Mouse (Mus musculus): Measurements from ENCODE around the gene Clec12b.

The Clec12b gene

GRCm38 (mm10) chr6:129393732-129394131 lies 8.1 kb upstream of the Clec12b start:
- DNase-seq (ENCODE audit: low read depth, low spot score), result no peak

GRCm38 (mm10) chr6:129393087-129393720 lies 7.5 kb upstream of the Clec12b start:
- Histone ChIP-seq H3K27me3 (ENCODE audit: control insufficient read depth, insufficient read depth, low read length, poor library complexity, severe bottlenecking) (no peaks in the 10 kb centered on the region; the same call in 1 of the 2 replicates), H3K36me3 (ENCODE audit: control insufficient read depth, insufficient read depth, low read length, poor library complexity, severe bottlenecking) (no peaks in the 10 kb centered on the region)
- peak; percentile 59 for DNase-seq (ENCODE audit: low read depth, low spot score)

More at GRCm38 (mm10) chr6:129393732-129394131, 8.1 kb upstream of the Clec12b start:
- Histone ChIP-seq H3K36me3 (ENCODE audit: control insufficient read depth, insufficient read depth, low read length, poor library complexity, severe bottlenecking) (no peaks in the 10 kb centered on the region), H3K27me3 (ENCODE audit: control insufficient read depth, insufficient read depth, low read length, poor library complexity, severe bottlenecking) (no peaks in the 10 kb centered on the region; the same call in 1 of the 2 replicates)

GRCm38 (mm10) chr6:129385000-129385399 lies 674 bp downstream of the Clec12b start:
- H3K36me3 ChIP-seq (ENCODE audit: control insufficient read depth, insufficient read depth, low read length, poor library complexity, severe bottlenecking), result no peaks in the 10 kb centered on the region
- no peak for DNase-seq (ENCODE audit: low read depth, low spot score)
- no peaks in the 10 kb centered on the region; the same call in 1 of the 2 replicates for H3K27me3 ChIP-seq (ENCODE audit: control insufficient read depth, insufficient read depth, low read length, poor library complexity, severe bottlenecking)

GRCm38 (mm10) chr6:129383466-129383865 lies 2.2 kb downstream of the Clec12b start:
- no peaks in the 10 kb centered on the region for H3K27me3 ChIP-seq (ENCODE audit: control insufficient read depth, insufficient read depth, low read length, poor library complexity, severe bottlenecking)
- DNase-seq (ENCODE audit: low read depth, low spot score), result no peak
- H3K36me3 ChIP-seq (ENCODE audit: control insufficient read depth, insufficient read depth, low read length, poor library complexity, severe bottlenecking), result no peaks in the 10 kb centered on the region

GRCm38 (mm10) chr6:129381736-129382135 lies 3.9 kb downstream of the Clec12b start:
- Histone ChIP-seq H3K36me3 (ENCODE audit: control insufficient read depth, insufficient read depth, low read length, poor library complexity, severe bottlenecking) (no peaks in the 10 kb centered on the region), H3K27me3 (ENCODE audit: control insufficient read depth, insufficient read depth, low read length, poor library complexity, severe bottlenecking) (no peaks in the 10 kb centered on the region)
- no peak for DNase-seq (ENCODE audit: low read depth, low spot score)

GRCm38 (mm10) chr6:129380454-129380853 lies 5.2 kb downstream of the Clec12b start:
- Histone ChIP-seq H3K36me3 (ENCODE audit: control insufficient read depth, insufficient read depth, low read length, poor library complexity, severe bottlenecking) (no peaks in the 10 kb centered on the region), H3K27me3 (ENCODE audit: control insufficient read depth, insufficient read depth, low read length, poor library complexity, severe bottlenecking) (no peaks in the 10 kb centered on the region)
- DNase-seq (ENCODE audit: low read depth, low spot score), result no peak

- Histone ChIP-seq H3K27me3 (ENCODE audit: control insufficient read depth, insufficient read depth, low read length, poor library complexity, severe bottlenecking) (no peaks in the 10 kb centered on the region), H3K36me3 (ENCODE audit: control insufficient read depth, insufficient read depth, low read length, poor library complexity, severe bottlenecking) (no peaks in the 10 kb centered on the region)
- peak; percentile 69 for DNase-seq (ENCODE audit: low read depth, low spot score)
Measured at GRCm38 (mm10) chr6:129374937-129375471, 10.7 kb downstream of the Clec12b start.

GRCm38 (mm10) chr6:129369374-129370132 lies 16.1 kb downstream of the Clec12b start:
- H3K27me3 ChIP-seq (ENCODE audit: control insufficient read depth, insufficient read depth, low read length, poor library complexity, severe bottlenecking), result no peaks in the 10 kb centered on the region; the same call in 1 of the 2 replicates
- peak; percentile 25 for DNase-seq (ENCODE audit: low read depth, low spot score)
- H3K36me3 ChIP-seq (ENCODE audit: control insufficient read depth, insufficient read depth, low read length, poor library complexity, severe bottlenecking), result no peaks in the 10 kb centered on the region

- H3K27me3 ChIP-seq (ENCODE audit: control insufficient read depth, insufficient read depth, low read length, poor library complexity, severe bottlenecking), result no peaks in the 10 kb centered on the region; the same call in 1 of the 2 replicates
- peak; percentile 84 for DNase-seq (ENCODE audit: low read depth, low spot score)
- no peaks in the 10 kb centered on the region for H3K36me3 ChIP-seq (ENCODE audit: control insufficient read depth, insufficient read depth, low read length, poor library complexity, severe bottlenecking)
Measured at GRCm38 (mm10) chr6:129365959-129366359, 19.7 kb downstream of the Clec12b start.

GRCm38 (mm10) chr6:129363942-129364341 lies 21.7 kb downstream of the Clec12b start:
- H3K27me3 ChIP-seq (ENCODE audit: control insufficient read depth, insufficient read depth, low read length, poor library complexity, severe bottlenecking), result no peaks in the 10 kb centered on the region
- H3K36me3 ChIP-seq (ENCODE audit: control insufficient read depth, insufficient read depth, low read length, poor library complexity, severe bottlenecking), result no peaks in the 10 kb centered on the region
- no peak for DNase-seq (ENCODE audit: low read depth, low spot score)

GRCm38 (mm10) chr6:129359515-129359914 lies 26.2 kb downstream of the Clec12b start:
- no peaks in the 10 kb centered on the region for H3K27me3 ChIP-seq (ENCODE audit: control insufficient read depth, insufficient read depth, low read length, poor library complexity, severe bottlenecking)
- 0 out of 2 replicates have a peak, but pooled peaks cover under 1% of the 10 kb centered on the region for H3K36me3 ChIP-seq (ENCODE audit: control insufficient read depth, insufficient read depth, low read length, poor library complexity, severe bottlenecking)
- DNase-seq (ENCODE audit: low read depth, low spot score), result no peak

GRCm38 (mm10) chr6:129356430-129356829 lies 29.2 kb downstream of the Clec12b start:
- no peak for DNase-seq (ENCODE audit: low read depth, low spot score)
- 0 out of 2 replicates have a peak, but pooled peaks cover 1% of the 10 kb centered on the region for H3K36me3 ChIP-seq (ENCODE audit: control insufficient read depth, insufficient read depth, low read length, poor library complexity, severe bottlenecking)
- no peaks in the 10 kb centered on the region for H3K27me3 ChIP-seq (ENCODE audit: control insufficient read depth, insufficient read depth, low read length, poor library complexity, severe bottlenecking)

GRCm38 (mm10) chr6:129355774-129356173 lies 29.9 kb downstream of the Clec12b start:
- Histone ChIP-seq H3K36me3 (ENCODE audit: control insufficient read depth, insufficient read depth, low read length, poor library complexity, severe bottlenecking) (0 out of 2 replicates have a peak, but pooled peaks cover 1% of the 10 kb centered on the region), H3K27me3 (ENCODE audit: control insufficient read depth, insufficient read depth, low read length, poor library complexity, severe bottlenecking) (no peaks in the 10 kb centered on the region)
- DNase-seq (ENCODE audit: low read depth, low spot score), result no peak

- no peaks in the 10 kb centered on the region for H3K27me3 ChIP-seq (ENCODE audit: control insufficient read depth, insufficient read depth, low read length, poor library complexity, severe bottlenecking)
- peak; percentile 17 for DNase-seq (ENCODE audit: low read depth, low spot score)
- H3K36me3 ChIP-seq (ENCODE audit: control insufficient read depth, insufficient read depth, low read length, poor library complexity, severe bottlenecking), result 0 out of 2 replicates have a peak, but pooled peaks cover 1% of the 10 kb centered on the region
Measured at GRCm38 (mm10) chr6:129351091-129351490, 34.6 kb downstream of the Clec12b start.

All from splenic B cell, adult 2 months (primary cell).